Mouse (Mus musculus) midbrain, postnatal 0 days (tissue): ENCODE measurements at regions not wholly inside any gene's neighbourhood (a gene's known extent, or its start where the extent isn't known, plus 50 kb on each side); places are given as distances from the start of the nearest gene placed in this dataset.

Experiments
- ATAC-seq: fragments of 200-750 bp; cut with Nextera tagmentation; 2 replicates; pipeline ENCODE4 v1.8.0; 2017; ENCODE audit warnings: moderate number of reproducible peaks, mild to moderate bottlenecking, moderate TSS enrichment, moderate library complexity; ENCODE audit not compliant: low FRiP score
- DNase-seq: peaks from one replicate; pipeline ENCODE4 v3.0.0-alpha.2; 2015; ENCODE audit warnings: low spot score
- H3K27ac ChIP-seq: fragments of 300-500 bp; sonication (generic); 2 replicates; pipeline ENCODE4 v1.5.1; 2014; ENCODE audit warnings: low read depth, mild to moderate bottlenecking, low read length, mixed read lengths
- H3K27me3 ChIP-seq: fragments of 300-500 bp; sonication (generic); 2 replicates; pipeline ENCODE4 v1.6.1; 2014; ENCODE audit warnings: low read length, control low read depth, mixed read lengths; ENCODE audit not compliant: insufficient read depth
- H3K36me3 ChIP-seq: fragments of 300-500 bp; sonication (generic); 2 replicates; pipeline ENCODE4 v1.6.1; 2014; ENCODE audit warnings: low read length, control low read depth, mixed read lengths; ENCODE audit not compliant: insufficient read depth
- H3K4me1 ChIP-seq: fragments of 300-500 bp; sonication (generic); 2 replicates; pipeline ENCODE4 v1.6.1; 2014; ENCODE audit warnings: mild to moderate bottlenecking, control low read depth, antibody characterized with exemption, low read length, mixed read lengths; ENCODE audit not compliant: insufficient read depth
- H3K4me2 ChIP-seq: fragments of 300-500 bp; sonication (generic); 2 replicates; pipeline ENCODE4 v1.6.1; 2014; ENCODE audit warnings: low read depth, mild to moderate bottlenecking, low read length, mixed read lengths; ENCODE audit not compliant: poor library complexity, severe bottlenecking
- H3K4me3 ChIP-seq: fragments of 300-500 bp; sonication (generic); 2 replicates; pipeline ENCODE4 v1.5.1; 2014; ENCODE audit warnings: low read depth, mild to moderate bottlenecking, low read length, moderate library complexity
- H3K9ac ChIP-seq: fragments of 300-500 bp; sonication (generic); replicated peaks from 2 replicates; pipeline ENCODE4 v1.6.1; 2014; ENCODE audit warnings: mild to moderate bottlenecking, low read length, moderate library complexity, mixed read lengths; ENCODE audit not compliant: poor library complexity, severe bottlenecking
- H3K9me3 ChIP-seq: fragments of 300-500 bp; sonication (generic); 2 replicates; pipeline ENCODE4 v1.6.1; 2016; ENCODE audit warnings: low read length, control low read depth
- CTCF ChIP-seq: IDR thresholded peaks from 2 replicates; pipeline ENCODE4 v1.5.1; 2016; ENCODE audit warnings: antibody characterized with exemption, mild to moderate bottlenecking
- WGBS: fragments of 180-500 bp; shearing (Covaris S2); extraction: QIAGEN DNeasy Blood & Tissue Kit; methylation state at CpG from one replicate; pipeline ENCODE4 v1.1.7; 2014; 5-methylcytosine and 5-hydroxymethylcytosine counted together

DNA sequence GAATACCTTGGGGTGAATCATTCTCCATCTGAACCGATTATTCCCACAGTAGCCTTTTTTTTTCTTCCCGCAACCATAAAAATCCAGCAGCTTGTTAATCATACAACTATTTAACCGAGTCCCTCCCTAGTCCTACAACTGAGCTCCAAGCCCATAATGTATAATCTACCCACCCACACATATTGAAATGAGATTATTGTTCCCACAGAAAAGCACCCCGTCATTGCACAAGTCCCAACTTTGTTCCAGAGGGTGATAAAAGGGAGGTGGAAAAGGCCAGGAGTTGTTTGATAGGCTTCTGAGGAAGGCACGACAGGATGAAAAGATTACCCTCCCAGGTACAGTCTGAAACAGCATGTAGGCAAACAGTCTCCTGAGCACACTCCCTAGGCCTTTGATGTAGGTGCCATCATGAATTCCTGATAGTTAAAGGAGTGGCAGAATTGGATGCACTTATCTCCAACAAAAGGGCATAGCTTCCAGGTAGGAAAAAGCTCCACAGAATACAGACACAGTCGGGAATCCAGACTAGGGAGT lies 583.6 kb upstream of the A1bg start:
- WGBS, result 80% methylated on average over 6 of the region's 6 CpGs
- H3K27ac ChIP-seq, result no peak overlapping the region

DNA sequence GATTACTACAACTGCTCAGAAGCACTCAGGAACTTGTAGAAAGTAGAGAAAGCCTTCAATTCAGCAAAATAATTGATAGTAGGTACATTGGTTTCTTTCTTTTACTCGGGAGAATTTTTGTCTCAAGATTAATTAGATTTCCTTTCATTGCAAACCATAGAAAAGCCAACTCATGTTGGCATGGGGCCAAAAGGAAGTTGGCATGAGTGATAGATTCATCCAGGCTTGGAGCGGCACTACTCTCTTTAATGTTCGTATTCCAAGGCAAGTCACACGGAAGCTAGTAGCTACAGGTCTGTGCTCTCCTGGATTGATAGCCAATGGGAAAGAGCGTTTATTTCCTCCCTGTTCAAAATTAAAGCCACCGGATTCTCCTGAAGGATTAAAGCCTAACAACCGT lies 580.6 kb upstream of the A1bg start:
- no peak overlapping the region for H3K4me2 ChIP-seq
- no peak overlapping the region for H3K4me3 ChIP-seq
- ATAC-seq (no peak), DNase-seq (peak; percentile 24)
- WGBS, result 75% methylated on average over 7 of the region's 7 CpGs
- no peak overlapping the region for H3K27ac ChIP-seq
- H3K27me3 ChIP-seq, result no peaks in the 10 kb centered on the region
- TF ChIP-seq CTCF, result no peak
- no peaks in the 10 kb centered on the region for H3K36me3 ChIP-seq
- H3K9ac ChIP-seq, result no peak overlapping the region
- H3K4me1 ChIP-seq, result no peaks in the 10 kb centered on the region
- no peaks in the 10 kb centered on the region for H3K9me3 ChIP-seq

More for the DNA sequence above, 583.6 kb upstream of the A1bg start:
- Histone ChIP-seq H3K4me2 (no peak overlapping the region), H3K4me3 (no peak overlapping the region), H3K36me3 (no peaks in the 10 kb centered on the region), H3K9me3 (no peaks in the 10 kb centered on the region), H3K4me1 (no peaks in the 10 kb centered on the region), H3K9ac (no peak overlapping the region), H3K27me3 (no peaks in the 10 kb centered on the region)
- no peak for ATAC-seq
- no peak for DNase-seq
- TF ChIP-seq CTCF, result no peak

DNA sequence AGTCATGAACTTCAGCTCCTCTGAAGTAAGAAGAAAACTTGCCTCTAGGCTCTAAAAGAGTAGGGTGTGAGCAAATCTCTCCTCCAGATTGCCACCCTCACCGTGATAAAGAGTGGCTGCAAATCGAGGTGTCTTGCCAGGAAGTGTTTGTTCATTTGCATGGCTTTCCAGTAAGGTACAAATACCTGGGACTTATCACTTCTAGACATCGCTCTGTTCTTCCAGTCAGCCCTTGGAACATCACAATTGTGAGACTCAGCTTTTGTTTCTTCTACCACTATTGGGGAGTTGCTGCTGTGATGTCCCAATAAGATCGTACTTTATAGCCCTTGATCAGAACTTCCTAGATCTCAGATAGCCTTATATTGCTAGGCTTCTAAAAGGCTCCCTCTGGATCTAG lies 566.9 kb upstream of the A1bg start:
- ATAC-seq, result no peak
- Histone ChIP-seq H3K4me2 (no peak overlapping the region), H3K27me3 (no peaks in the 10 kb centered on the region), H3K36me3 (no peaks in the 10 kb centered on the region), H3K9ac (no peak overlapping the region), H3K4me1 (no peaks in the 10 kb centered on the region), H3K9me3 (no peaks in the 10 kb centered on the region), H3K4me3 (no peak overlapping the region), H3K27ac (no peak overlapping the region)
- WGBS, result 94% methylated on average over 4 of the region's 4 CpGs
- TF ChIP-seq CTCF, result no peak
- DNase-seq, result no peak

DNA sequence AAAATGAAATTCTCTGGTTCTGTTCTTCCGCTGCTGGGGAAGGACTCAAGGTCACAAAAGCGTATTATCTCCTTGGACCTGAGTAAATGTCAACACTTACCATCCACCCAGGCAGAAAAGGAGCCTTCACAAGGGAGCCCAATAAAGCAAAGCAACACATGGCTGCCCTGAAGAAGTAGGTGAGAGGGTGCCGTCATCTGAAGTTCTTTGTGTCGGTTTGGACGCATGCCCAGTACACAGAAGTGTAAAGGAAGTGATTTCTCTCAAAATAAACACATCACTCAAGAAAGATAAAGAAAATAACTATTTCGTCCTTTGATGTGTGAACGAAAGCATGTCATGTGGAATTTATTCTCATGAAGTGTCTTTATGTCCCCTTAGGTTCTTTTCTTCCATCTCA lies 559.0 kb upstream of the A1bg start:
- Histone ChIP-seq H3K9me3 (no peaks in the 10 kb centered on the region), H3K4me2 (no peak overlapping the region), H3K4me3 (no peak overlapping the region), H3K36me3 (no peaks in the 10 kb centered on the region), H3K9ac (no peak overlapping the region), H3K27ac (no peak overlapping the region), H3K4me1 (no peaks in the 10 kb centered on the region), H3K27me3 (no peaks in the 10 kb centered on the region)
- WGBS, result 62% methylated on average over 7 of the region's 7 CpGs
- ATAC-seq, result no peak
- no peak for TF ChIP-seq CTCF
- DNase-seq, result peak; percentile 8

DNA sequence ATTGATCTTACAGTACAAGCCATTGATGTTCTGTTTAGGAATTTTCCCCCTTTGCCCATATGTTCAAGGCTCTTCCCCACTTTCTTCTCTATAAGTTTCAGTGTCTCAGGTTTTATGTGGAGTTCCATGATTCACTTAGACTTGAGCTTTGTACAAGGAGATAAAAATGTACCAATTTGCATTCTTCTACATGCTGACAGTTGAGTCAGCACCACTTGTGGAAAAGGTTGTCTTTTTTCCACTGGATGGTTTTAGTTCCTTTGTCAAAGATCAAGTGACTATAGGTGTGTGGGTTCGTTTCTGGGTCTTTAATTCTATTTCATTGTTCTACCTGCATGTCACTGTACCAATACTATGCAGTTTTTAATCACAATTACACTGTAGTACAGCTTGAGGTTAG lies 551.1 kb upstream of the A1bg start:
- no peaks in the 10 kb centered on the region for H3K36me3 ChIP-seq
- DNase-seq (no peak), ATAC-seq (no peak)
- no peak overlapping the region for H3K27ac ChIP-seq
- no peaks in the 10 kb centered on the region for H3K27me3 ChIP-seq
- H3K9me3 ChIP-seq, result no peaks in the 10 kb centered on the region
- no peak overlapping the region for H3K9ac ChIP-seq
- 42% methylated on average over 1 of the region's 1 CpGs for WGBS
- TF ChIP-seq CTCF, result no peak
- H3K4me3 ChIP-seq, result no peak overlapping the region
- no peak overlapping the region for H3K4me2 ChIP-seq
- H3K4me1 ChIP-seq, result no peaks in the 10 kb centered on the region

DNA sequence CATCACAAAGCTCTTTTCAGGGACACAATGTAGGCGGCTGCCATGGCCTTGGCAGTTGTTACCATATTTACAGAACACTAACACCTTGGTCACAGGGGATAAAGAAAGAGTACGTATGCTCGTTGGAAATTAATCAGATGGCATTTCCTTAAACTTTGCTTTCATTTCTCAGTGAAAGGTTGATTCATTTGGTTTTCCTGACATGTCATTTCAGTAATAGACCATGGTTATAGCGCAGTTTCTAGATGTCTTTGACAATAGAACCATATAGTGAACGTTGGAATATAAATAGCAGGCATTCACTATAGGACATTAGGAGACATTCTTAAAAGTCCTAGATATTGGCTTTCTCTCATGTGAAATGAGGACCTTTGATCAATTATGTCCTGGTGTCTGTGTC lies 532.2 kb upstream of the A1bg start:
- Histone ChIP-seq H3K9me3 (no peaks in the 10 kb centered on the region), H3K36me3 (no peaks in the 10 kb centered on the region), H3K4me2 (no peak overlapping the region), H3K27me3 (no peaks in the 10 kb centered on the region), H3K4me3 (no peak overlapping the region), H3K4me1 (no peaks in the 10 kb centered on the region), H3K9ac (no peak overlapping the region), H3K27ac (no peak overlapping the region)
- DNase-seq, result no peak
- ATAC-seq, result no peak
- no peak for TF ChIP-seq CTCF
- 88% methylated on average over 5 of the region's 5 CpGs for WGBS
